Mouse (Mus musculus) kidney, embryonic 16.5 days (tissue): Measurements from ENCODE around the gene Masp1. TPM values are rescaled to one million over a fixed set of nuclear protein-coding genes. Genes with fewer than 3 reads are reported as not detected.
A peak's percentile ranks its signal among the peaks of the same experiment; 100 is the strongest.

Experiments
- ATAC-seq: fragments of 200-750 bp; cut with Nextera tagmentation; 2 replicates; pipeline ENCODE4 v1.8.0; 2017; ENCODE audit warnings: moderate TSS enrichment; ENCODE audit not compliant: low FRiP score, low TSS enrichment
- H3K27ac ChIP-seq: fragments of 300-500 bp; sonication (generic); 2 replicates; pipeline ENCODE4 v1.5.1; 2014; ENCODE audit warnings: low read length
- H3K27me3 ChIP-seq: fragments of 300-500 bp; sonication (generic); 2 replicates; pipeline ENCODE4 v1.6.1; 2014; ENCODE audit warnings: low read length, control low read depth, mixed read lengths; ENCODE audit not compliant: insufficient read depth
- H3K36me3 ChIP-seq: fragments of 300-500 bp; sonication (generic); 2 replicates; pipeline ENCODE4 v1.6.1; 2014; ENCODE audit warnings: low read length, control low read depth, mixed read lengths; ENCODE audit not compliant: insufficient read depth
- H3K4me1 ChIP-seq: fragments of 300-500 bp; sonication (generic); 2 replicates; pipeline ENCODE4 v1.6.1; 2014; ENCODE audit warnings: low read length, control low read depth, mixed read lengths; ENCODE audit not compliant: insufficient read depth
- H3K4me2 ChIP-seq: fragments of 300-500 bp; sonication (generic); replicated peaks from 2 replicates; pipeline ENCODE4 v1.6.1; 2014; ENCODE audit warnings: low read depth, low read length
- H3K4me3 ChIP-seq: fragments of 300-500 bp; sonication (generic); 2 replicates; pipeline ENCODE4 v1.5.1; 2014; ENCODE audit warnings: mild to moderate bottlenecking, low read length
- H3K9ac ChIP-seq: fragments of 300-500 bp; sonication (generic); replicated peaks from 2 replicates; pipeline ENCODE4 v1.6.1; 2014; ENCODE audit warnings: low read length
- H3K9me3 ChIP-seq: fragments of 300-500 bp; sonication (generic); 2 replicates; pipeline ENCODE4 v1.6.1; 2016; ENCODE audit warnings: low read length, control low read depth
- WGBS: fragments of 180-500 bp; shearing (Covaris S2); extraction: QIAGEN DNeasy Blood & Tissue Kit; methylation state at CpG from one replicate; pipeline ENCODE4 v1.1.7; 2014; 5-methylcytosine and 5-hydroxymethylcytosine counted together
- polyA plus RNA-seq: library from polyadenylated mRNA; unstranded; fragments of >200 nt; fragmentation: Nextera tagmentation; extraction: Ambion mirVana; gene quantifications from 2 replicates; pipeline ENCODE4 v1.2.1, GENCODE M21; 2015

Masp1 gene
- 7.6 and 8.0 TPM in 2 replicates for polyA plus RNA-seq

DNA sequence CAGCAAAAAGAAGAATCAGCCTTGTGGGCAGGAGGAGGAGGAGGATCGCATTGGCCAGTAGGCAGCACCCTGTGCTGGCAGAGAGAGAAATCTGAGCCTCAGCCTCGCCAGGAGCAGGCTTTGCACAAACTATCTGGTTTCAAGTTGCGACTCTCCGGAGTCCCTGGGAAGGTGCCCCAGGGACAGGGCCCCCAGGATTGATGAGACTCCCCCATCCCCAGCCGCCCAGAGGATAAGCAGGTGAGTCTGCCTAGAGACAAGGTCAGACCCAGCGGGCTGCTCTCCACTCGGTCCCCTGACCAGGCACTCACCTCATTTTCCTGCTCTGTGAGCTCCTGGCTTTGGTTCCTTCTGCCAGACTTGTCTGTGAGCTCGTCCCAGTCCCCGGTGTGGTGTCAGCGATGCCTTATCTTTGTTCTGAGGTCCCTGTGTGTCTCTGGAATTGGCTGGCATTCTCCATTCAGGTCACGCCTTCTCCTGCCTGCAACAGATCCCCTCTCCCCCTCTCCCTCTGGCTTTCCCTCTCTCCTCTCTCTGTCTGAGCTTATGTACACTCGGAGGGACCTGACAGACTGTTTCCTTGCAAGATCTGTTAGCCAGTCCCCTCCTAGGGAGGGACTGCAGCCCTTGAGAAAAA is at the start of gene Masp1, which contains the start of gene Rtp4:
TSS of gene Masp1 (minus strand) at position 581 of the 637 bp plus-strand sequence.
TSS of gene Rtp4 (plus strand) at position 57 of the 637 bp plus-strand sequence.
- Histone ChIP-seq H3K4me2 (peak within 1 kb of the TSS; percentile 60), H3K9ac (peak within 1 kb of the TSS; percentile 62), H3K36me3 (no peaks in the 10 kb centered on the region), H3K9me3 (peaks cover under 1% of the 10 kb centered on the region; the same call in 1 of the 2 replicates), H3K27me3 (peaks cover 7% of the 10 kb centered on the region; the same call in 1 of the 2 replicates), H3K4me1 (peaks cover 57% of the 10 kb centered on the region), H3K27ac (peak within 1 kb of the TSS; percentile 83), H3K4me3 (peak within 1 kb of the TSS; percentile 41)
- peak; percentile 88 for ATAC-seq
- 3% methylated on average over 12 of the region's 12 CpGs for WGBS

GRCm38 (mm10) chr16:23568369-23568958 is 47.8 kb upstream of the Masp1 start:
- Histone ChIP-seq H3K4me3 (no peak overlapping the region), H3K27ac (no peak overlapping the region), H3K4me2 (no peak overlapping the region), H3K27me3 (no peaks in the 10 kb centered on the region), H3K9ac (no peak overlapping the region), H3K36me3 (no peaks in the 10 kb centered on the region), H3K4me1 (no peaks in the 10 kb centered on the region), H3K9me3 (no peaks in the 10 kb centered on the region)
- ATAC-seq, result no peak
- WGBS, result 26% methylated on average over 4 of the region's 4 CpGs

GRCm38 (mm10) chr16:23557669-23558068 is 37.1 kb upstream of the Masp1 start:
- no peak overlapping the region for H3K27ac ChIP-seq
- no peaks in the 10 kb centered on the region for H3K9me3 ChIP-seq
- H3K36me3 ChIP-seq, result no peaks in the 10 kb centered on the region
- no peaks in the 10 kb centered on the region for H3K27me3 ChIP-seq
- H3K9ac ChIP-seq, result no peak overlapping the region
- H3K4me3 ChIP-seq, result no peak overlapping the region
- H3K4me1 ChIP-seq, result 0 out of 2 replicates have a peak, but pooled peaks cover 3% of the 10 kb centered on the region
- 89% methylated on average over 2 of the region's 2 CpGs for WGBS
- no peak overlapping the region for H3K4me2 ChIP-seq
- ATAC-seq, result no peak

DNA sequence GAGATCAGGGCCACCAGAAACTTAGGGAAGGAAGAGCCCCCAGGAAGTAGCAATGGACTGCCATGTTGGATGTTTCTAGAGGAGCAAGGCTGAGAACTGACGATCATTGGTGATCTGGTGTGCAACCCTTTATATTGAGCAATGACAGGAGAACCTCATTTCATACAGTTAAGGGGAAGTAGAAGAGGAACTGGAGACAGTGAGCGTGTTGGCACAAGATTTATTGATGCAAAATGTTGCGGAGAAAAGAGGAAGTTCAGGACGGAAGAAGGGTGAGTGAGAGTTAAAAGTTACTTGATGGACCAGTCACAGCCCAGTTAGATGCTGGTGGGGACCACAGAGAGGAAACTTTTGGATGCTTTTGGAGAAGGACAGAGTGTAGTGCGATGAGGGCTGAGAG is 36.6 kb upstream of the Masp1 start:
- ATAC-seq, result no peak
- Histone ChIP-seq H3K27me3 (no peaks in the 10 kb centered on the region), H3K9ac (no peak overlapping the region), H3K4me3 (no peak overlapping the region), H3K4me2 (no peak overlapping the region), H3K9me3 (no peaks in the 10 kb centered on the region), H3K4me1 (0 out of 2 replicates have a peak, but pooled peaks cover 3% of the 10 kb centered on the region), H3K36me3 (no peaks in the 10 kb centered on the region), H3K27ac (no peak overlapping the region)
- WGBS, result 86% methylated on average over 5 of the region's 5 CpGs

- WGBS, result 62% methylated on average over 5 of the region's 5 CpGs
- 0 out of 2 replicates have a peak, but pooled peaks cover 3% of the 10 kb centered on the region for H3K4me1 ChIP-seq
- H3K9ac ChIP-seq, result no peak overlapping the region
- H3K4me3 ChIP-seq, result no peak overlapping the region
- H3K27me3 ChIP-seq, result no peaks in the 10 kb centered on the region
- H3K27ac ChIP-seq, result no peak overlapping the region; the same call in 1 of the 2 replicates
- H3K9me3 ChIP-seq, result no peaks in the 10 kb centered on the region
- no peak overlapping the region for H3K4me2 ChIP-seq
- H3K36me3 ChIP-seq, result no peaks in the 10 kb centered on the region
- ATAC-seq, result peak; percentile 79
Observed at GRCm38 (mm10) chr16:23554673-23555072, 34.1 kb upstream of the Masp1 start.

DNA sequence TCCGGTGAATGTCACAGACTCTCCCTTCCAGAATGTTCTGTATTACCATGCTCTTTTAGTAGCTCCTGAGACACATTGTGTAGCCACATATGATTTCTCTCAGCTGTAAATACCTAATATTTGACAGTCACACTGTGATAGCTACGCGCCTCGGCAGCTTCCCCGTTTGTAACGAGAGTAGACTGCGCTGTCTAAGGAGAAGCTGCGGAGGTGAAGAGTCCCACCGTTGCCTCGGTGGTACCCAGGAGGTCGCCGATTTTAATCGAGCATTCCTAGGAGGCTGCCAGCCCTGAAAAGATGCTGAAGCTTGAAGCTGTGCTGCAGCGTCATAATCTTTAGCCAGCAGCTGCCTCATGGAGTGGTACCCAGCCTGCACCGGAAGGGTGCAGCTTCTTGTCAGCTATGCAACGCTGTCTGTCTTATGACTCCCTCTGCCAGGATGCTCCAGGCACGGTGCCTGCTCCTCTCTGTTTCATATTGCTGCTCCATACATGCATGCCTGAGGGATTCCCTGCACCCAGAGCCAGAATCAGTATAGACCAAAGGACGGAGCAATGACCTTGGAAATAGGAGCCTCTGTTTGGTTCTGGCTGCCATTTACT is 30.5 kb upstream of the Masp1 start:
- Histone ChIP-seq H3K27me3 (no peaks in the 10 kb centered on the region), H3K27ac (no peak overlapping the region), H3K4me2 (no peak overlapping the region), H3K9ac (no peak overlapping the region), H3K4me3 (no peak overlapping the region), H3K9me3 (no peaks in the 10 kb centered on the region), H3K36me3 (no peaks in the 10 kb centered on the region), H3K4me1 (0 out of 2 replicates have a peak, but pooled peaks cover 3% of the 10 kb centered on the region)
- 86% methylated on average over 18 of the region's 18 CpGs for WGBS
- no peak for ATAC-seq

- Histone ChIP-seq H3K4me1 (0 out of 2 replicates have a peak, but pooled peaks cover 3% of the 10 kb centered on the region), H3K27ac (no peak overlapping the region), H3K9me3 (no peaks in the 10 kb centered on the region), H3K27me3 (no peaks in the 10 kb centered on the region), H3K36me3 (no peaks in the 10 kb centered on the region), H3K9ac (no peak overlapping the region), H3K4me2 (no peak overlapping the region), H3K4me3 (no peak overlapping the region)
- ATAC-seq, result no peak
- WGBS, result 43% methylated on average over 8 of the region's 8 CpGs
Observed at GRCm38 (mm10) chr16:23550346-23550980, 29.8 kb upstream of the Masp1 start.

- Histone ChIP-seq H3K27me3 (no peaks in the 10 kb centered on the region), H3K9me3 (no peaks in the 10 kb centered on the region), H3K4me1 (peaks cover 10% of the 10 kb centered on the region; the same call in 1 of the 2 replicates), H3K4me3 (no peak overlapping the region), H3K4me2 (no peak overlapping the region), H3K36me3 (no peaks in the 10 kb centered on the region), H3K27ac (no peak overlapping the region), H3K9ac (no peak overlapping the region)
- WGBS, result 92% methylated on average over 4 of the region's 4 CpGs
- no peak for ATAC-seq
Observed at GRCm38 (mm10) chr16:23547783-23548182, 27.2 kb upstream of the Masp1 start.

DNA sequence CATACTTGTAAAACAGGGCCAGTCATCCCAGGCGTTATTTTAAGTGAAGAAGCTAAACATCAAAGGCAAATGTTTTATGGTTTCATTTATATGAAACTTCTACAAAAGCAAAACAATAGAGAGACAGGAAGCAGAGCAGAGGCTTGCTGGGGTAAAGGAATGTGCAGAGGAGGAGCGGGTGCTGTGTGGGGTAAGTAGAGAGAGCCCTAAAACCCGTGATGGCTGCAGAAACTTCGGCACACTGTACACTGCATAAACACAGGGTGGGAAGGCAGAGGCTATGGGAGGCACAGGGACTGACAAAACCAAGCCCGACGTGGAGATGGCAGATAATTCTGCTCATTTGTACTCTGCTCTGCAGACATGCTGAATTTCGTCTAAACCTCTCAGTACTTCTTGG is 23.7 kb upstream of the Masp1 start:
- 24% methylated on average over 7 of the region's 7 CpGs for WGBS
- ATAC-seq, result peak; percentile 71; the same call in 1 of the 2 replicates

More for the DNA sequence above, 23.7 kb upstream of the Masp1 start:
- H3K9ac ChIP-seq, result no peak overlapping the region
- no peak overlapping the region for H3K4me3 ChIP-seq
- H3K4me2 ChIP-seq, result no peak overlapping the region
- H3K4me1 ChIP-seq, result peaks cover 10% of the 10 kb centered on the region; the same call in 1 of the 2 replicates
- H3K36me3 ChIP-seq, result no peaks in the 10 kb centered on the region
- no peaks in the 10 kb centered on the region for H3K9me3 ChIP-seq
- H3K27me3 ChIP-seq, result no peaks in the 10 kb centered on the region
- no peak overlapping the region for H3K27ac ChIP-seq
